Mouse (Mus musculus) adrenal gland, postnatal 14 days (tissue): Measurements from ENCODE around the gene Inha. TPM values are rescaled to one million over a fixed set of nuclear protein-coding genes. Genes with fewer than 3 reads are reported as not detected.

Experiments used
- DNase-seq: peaks from one replicate; pipeline ENCODE4 v3.0.0; 2021; ENCODE audit warnings: mixed read lengths
- total RNA-seq: library from RNA; stranded (reverse); gene quantifications from 2 replicates; pipeline ENCODE4 v1.2.3, GENCODE M21; 2021

The Inha gene
- total RNA-seq, 1 experiment from 2014 or later = 85.9 TPM

- DNase-seq = peak; percentile 37
Measured at GRCm38 (mm10) chr1:75558388-75559178, 51.7 kb downstream of the Inha start.

DNA sequence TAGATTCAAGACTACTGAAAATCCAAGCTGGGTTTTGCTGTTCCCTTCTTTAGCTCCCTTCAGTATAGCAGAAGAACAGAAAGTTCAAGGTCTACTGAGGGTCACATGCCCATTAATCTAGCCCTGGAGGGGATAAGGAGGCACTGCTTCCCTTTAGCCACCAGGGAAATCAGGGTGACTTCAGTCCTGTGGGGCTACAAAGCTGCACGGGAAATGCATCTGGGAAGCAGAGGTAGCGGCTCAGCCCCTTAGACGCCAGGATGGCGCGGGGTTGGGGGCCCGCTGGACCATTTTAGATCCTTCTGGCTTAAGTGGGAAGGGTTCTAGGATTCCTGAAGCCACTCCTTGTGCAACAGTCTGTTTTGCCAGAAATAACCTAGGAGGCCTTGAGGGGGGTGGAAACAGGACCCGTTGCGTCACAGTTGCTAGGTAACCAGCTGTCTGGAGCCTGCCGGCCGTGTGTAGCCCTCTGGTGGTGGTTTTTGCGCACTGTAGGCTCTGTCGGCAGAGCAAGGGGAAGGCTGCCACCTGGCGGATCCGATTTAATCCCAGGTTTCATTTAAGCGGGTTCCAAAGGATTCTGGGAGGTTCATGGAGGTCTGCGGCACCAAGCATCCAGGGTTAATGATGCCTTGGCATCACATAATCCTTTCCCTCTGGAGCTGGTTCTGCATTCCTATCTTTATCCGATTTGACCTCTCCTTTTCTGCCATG, 52.5 kb downstream of the Inha start:
- peak; percentile 97 for DNase-seq

Other genes with a start within 250 kb of the Inha start
- 46.5 and 57.2 TPM in 2 replicates for gene Ptprn, start 242.6 kb upstream of the Inha start, total RNA-seq
- 119 and 126 TPM in 2 replicates for gene Resp18, start 228.7 kb upstream of the Inha start, total RNA-seq
- 92.5 and 101 TPM in 2 replicates for gene Dnpep, start 189.1 kb upstream of the Inha start, total RNA-seq
- 19.8 and 26.9 TPM in 2 replicates for gene Des, start 146.7 kb upstream of the Inha start, total RNA-seq
- gene Speg, start 131.8 kb upstream of the Inha start, total RNA-seq = 11.0 and 18.3 TPM in 2 replicates
- gene Gmppa, start 71.1 kb upstream of the Inha start, total RNA-seq = 58.8 and 74.2 TPM in 2 replicates
- 3.8 and 4.2 TPM in 2 replicates for gene Asic4, start 56.6 kb upstream of the Inha start, total RNA-seq
- 40.7 and 47.0 TPM in 2 replicates for gene Chpf, start 27.8 kb upstream of the Inha start, total RNA-seq
- gene Tmem198, start 27.5 kb upstream of the Inha start, total RNA-seq = 2.9 and 3.3 TPM in 2 replicates
- gene Obsl1, start 625 bp upstream of the Inha start, total RNA-seq = 98.3 and 99.4 TPM in 2 replicates
- gene Stk11ip, start 14.5 kb downstream of the Inha start, total RNA-seq = 15.4 and 21.7 TPM in 2 replicates
- 67.4 and 89.2 TPM in 2 replicates for gene Slc4a3, start 39.2 kb downstream of the Inha start, total RNA-seq